Mouse (Mus musculus): ENCODE data around the gene Hnrnpa2b1.

DNA sequence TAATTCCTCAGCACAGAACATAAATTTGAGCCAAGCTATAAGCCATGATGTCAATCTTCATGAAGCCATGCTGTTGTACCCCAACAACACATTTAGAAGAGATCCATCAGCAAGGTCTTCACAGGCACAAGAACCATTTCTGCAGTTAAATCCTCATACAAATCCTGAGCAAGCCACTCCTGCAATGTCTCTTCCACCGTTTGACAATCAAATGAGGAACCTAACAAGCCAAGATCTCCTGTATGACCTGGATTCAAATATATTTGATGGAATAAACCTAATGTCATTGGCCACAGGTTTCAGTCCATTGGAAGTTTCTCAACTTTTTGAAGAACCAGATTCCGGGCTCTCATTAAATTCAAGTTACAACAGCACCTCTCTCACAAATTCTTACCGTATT lies 12.4 kb downstream of the Hnrnpa2b1 start:
- TF ChIP-seq CTCF (IDR thresholded peaks at IDR 0.05) (no peak), EP300 (IDR thresholded peaks at IDR 0.05) (no peak)
